Mouse (Mus musculus) kidney, adult 9 months (tissue): Measurements from ENCODE around the gene Fkbp15.
A peak's percentile ranks its signal among the peaks of the same experiment; 100 is the strongest.
"Not testable (repeated sequence)": the region's sequence is repeated elsewhere in the genome, so short reads cannot be mapped to it uniquely, and the experiment has no call there.

Source experiments
- DNase-seq: peaks from one replicate; pipeline ENCODE4 v3.0.0; 2022

Fkbp15 gene

DNA sequence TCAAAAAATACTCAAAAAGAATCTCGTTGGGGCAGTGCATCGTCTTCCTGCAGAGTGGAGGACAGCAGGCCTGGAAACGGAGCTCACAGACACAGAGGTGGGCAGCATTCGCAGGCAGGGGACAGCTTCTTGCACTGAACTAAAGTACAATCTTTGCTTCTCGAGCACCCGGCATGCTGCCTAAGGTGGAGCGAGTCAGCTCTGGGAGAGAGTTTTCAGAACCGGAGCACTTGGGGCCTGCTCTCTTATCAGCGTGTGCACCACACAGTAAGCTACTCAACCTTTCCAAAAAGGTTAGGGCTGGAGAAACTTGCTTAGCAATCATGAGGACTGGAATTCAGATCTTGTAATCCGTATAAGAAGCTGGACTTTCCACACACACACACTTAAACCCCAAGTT lies 83.7 kb downstream of the Fkbp15 start:
- DNase-seq = no peak

GRCm38 (mm10) chr4:62274841-62275536 lies 85.4 kb downstream of the Fkbp15 start:
- DNase-seq = no peak

DNA sequence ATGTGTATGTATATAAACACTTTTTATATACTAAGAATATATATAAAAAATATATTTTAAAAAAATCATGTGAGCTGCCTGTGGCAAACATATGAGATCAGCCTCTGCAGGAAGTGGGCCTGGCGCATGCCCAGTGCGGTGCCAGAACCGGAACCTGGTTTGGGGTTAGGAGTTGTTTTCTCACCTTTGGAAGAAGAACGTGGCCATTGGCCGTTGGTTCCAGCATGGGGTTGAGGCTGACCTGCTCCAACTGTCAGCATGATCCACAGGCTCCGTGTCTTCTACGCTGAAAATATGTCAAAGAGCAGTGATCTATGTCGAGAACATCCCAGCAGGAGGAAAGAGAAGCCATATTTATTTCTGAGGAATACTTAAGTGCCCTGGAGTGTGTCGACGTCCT lies 86.4 kb downstream of the Fkbp15 start:
- DNase-seq = no peak

- no peak for DNase-seq
Observed at GRCm38 (mm10) chr4:62272696-62273095, 87.7 kb downstream of the Fkbp15 start.

DNA sequence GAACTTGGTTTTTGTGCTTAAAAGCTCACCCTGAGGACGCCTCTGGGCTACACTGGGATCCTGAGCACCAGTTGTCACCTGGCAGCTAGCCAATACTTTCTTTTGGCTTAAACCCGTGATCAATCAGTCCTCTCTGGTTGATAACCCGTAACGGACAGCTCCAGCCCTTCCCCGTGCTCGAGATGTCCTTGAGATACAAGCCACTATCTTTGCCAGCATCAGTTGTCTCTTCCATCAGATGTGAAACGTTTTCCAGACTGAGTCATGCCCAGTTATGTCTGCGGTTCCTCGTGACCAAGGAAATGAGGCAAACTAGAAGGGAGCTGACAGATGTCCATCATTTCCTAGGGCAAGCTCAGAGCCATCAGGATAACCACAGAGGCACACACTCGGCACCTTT lies 93.2 kb downstream of the Fkbp15 start:
- no peak for DNase-seq

DNA sequence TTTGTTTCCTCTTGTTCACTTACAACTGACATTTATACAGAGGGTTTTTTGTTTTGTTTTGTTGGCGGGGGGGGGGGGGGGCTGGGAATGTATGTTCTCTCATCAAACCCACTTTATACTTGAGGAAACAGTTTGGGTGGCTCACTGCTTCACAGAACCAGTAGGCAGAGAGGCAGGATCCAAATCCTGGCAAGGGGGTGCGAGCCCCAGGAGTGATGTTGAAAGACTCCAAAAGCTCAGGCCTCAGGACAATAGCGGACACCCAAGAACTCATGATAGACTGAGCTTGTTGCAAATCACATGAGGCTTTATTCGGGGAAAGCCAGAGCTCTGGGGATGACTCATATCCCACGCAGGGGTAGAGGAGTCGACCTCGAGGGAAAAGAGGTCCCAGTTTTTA lies 94.3 kb downstream of the Fkbp15 start:
- not testable (repeated sequence) for DNase-seq

DNA sequence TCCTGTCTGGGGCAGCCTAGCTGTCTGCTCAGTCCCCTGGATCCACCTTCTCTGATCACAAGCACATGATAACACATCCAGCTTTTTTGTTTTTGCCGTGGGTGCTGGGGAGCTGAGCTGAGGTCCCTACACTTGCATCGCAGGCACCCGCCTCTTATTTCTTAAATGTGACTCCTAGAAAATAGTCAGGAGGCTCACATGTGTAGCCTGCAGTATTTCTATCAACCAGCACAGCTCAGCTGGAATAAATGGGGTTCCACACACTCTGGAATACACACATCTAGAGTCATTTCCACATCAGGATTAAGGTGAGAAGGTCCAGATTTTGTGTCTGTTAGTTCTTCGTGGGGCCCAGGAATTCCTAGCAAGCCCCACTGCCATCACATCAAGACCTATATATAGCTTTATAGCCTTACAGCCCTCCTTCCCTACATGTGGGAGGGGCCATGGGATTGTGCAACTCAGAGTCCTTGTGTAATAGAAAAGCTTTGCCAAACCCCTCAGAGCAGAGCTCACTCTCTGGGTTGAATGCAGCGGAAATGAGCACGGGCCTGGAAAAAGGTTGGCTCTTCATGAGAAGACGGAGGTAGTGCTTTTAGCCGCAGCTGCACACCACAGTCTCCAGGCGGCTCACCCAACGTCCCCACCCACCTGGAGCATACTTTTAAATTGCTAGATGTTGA lies 95.1 kb downstream of the Fkbp15 start:
- DNase-seq = no peak

- peak; percentile 26 for DNase-seq
Observed at GRCm38 (mm10) chr4:62263133-62263844, 97.1 kb downstream of the Fkbp15 start.

DNA sequence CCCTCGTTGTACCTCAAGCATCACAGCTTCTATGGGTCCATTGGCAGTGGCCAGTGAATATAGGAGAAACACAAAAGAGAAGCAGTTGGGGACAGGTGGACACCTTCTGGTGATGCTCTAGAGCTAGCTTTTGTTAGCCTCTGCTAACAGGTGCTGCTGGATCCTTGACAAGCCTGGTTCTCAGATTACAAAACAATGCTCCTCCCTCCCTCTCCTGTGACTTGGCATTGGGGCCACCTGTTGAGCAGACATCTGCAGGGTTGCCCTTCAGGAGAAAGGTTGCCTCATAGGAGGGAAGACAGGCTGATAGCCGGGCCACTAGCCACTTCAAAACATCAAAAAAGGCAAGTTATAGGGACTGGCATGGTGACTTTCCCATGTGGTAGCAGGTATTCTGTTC lies 98.1 kb downstream of the Fkbp15 start, which contains the start of gene Slc31a2:
TSS of gene Slc31a2 (plus strand) at position 287 of the 400 bp plus-strand sequence.
- DNase-seq = no peak

- DNase-seq = peak; percentile 26
Observed at GRCm38 (mm10) chr4:62256931-62257330, 103.4 kb downstream of the Fkbp15 start.

- no peak for DNase-seq
Observed at GRCm38 (mm10) chr4:62254551-62254950, 105.8 kb downstream of the Fkbp15 start.

- no peak for DNase-seq
Observed at GRCm38 (mm10) chr4:62251776-62252175, 108.6 kb downstream of the Fkbp15 start.

GRCm38 (mm10) chr4:62250896-62251544 lies 109.3 kb downstream of the Fkbp15 start:
- no peak for DNase-seq
